Mouse (Mus musculus): ENCODE data around the gene Spin1. TPM values are rescaled to one million over a fixed set of nuclear protein-coding genes. Genes with fewer than 3 reads are reported as not detected.
"Not testable (repeated sequence)": the region's sequence is repeated elsewhere in the genome, so short reads cannot be mapped to it uniquely, and the experiment has no call there.

Spin1 gene
- total RNA-seq, 2 experiments from 2014 or later: 56.7 to 61.8 TPM

DNA sequence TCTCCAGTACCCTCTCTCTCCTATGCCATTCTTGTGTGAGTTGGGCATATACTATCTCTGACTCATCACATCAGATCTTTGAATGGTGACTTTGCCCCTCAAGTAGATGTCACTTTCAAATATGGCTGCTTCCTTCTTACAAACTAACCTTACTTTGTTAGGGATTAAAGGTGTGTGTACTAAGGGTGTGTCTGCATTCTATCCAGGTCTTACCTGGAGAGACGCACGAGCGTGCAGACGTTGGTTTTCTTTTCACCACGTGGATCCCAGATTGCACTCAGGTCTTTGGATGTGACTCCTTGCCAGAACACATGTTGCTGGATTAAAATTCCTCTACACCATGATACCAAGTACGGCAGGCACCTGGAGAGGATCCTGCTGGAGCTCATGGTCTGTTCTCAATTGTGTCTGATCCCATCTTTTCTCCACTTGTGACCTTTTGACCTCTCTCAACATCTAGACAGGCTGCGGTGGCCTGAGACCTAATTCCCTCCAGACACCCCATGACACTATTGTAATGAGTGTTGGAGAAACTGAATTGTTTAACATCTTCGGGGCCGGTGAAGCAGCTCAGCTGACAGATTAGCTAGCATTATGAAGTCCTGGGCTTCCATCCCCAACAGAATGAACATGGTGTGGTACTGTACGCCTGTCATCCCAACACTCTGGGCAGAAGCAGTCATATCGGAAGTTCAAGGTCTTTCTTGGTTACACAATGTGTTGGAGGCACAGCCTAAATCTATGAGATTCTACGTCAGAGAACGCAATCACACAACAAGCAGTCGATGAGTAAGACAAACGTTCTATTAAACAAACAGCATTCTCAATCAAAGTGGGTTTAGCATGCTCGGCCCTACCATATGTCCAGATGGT, 6.1 kb upstream of the Spin1 start:
- intact Hi-C loops (cut with DNase I): loop anchor here (5.0 kb wide), 1 partner anchor 132 kb away; no protein-coding TSS in a partner anchor
- DNase-seq: no peak

- no peak for DNase-seq
- intact Hi-C loops (cut with DNase I): loop anchor here (5.0 kb wide), 1 partner anchor 133 kb away; no protein-coding TSS in a partner anchor
Measured at GRCm38 (mm10) chr13:51095196-51095715, 5.4 kb upstream of the Spin1 start.

DNA sequence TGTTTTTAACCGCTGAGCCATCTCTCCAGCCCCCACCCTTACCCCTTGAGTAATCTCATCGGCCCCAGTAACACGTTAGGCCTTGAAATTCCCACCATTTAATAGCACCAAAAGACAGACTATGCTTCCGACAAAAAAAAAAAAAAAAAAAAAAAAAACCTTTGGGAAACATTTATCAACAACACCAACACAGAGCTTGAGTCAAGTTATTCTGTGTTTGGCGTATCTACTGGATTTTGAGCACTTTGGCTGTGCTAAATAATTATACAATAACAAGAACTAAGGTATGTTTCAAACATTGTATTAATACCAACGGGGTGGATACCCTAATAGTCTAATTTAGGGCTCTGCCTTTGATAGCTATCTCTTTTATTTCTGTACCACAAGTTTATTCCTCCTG, 4.0 kb upstream of the Spin1 start:
- DNase-seq: no peak
- intact Hi-C loops (cut with DNase I): loop anchor here (5.0 kb wide), 1 partner anchor 134 kb away; no protein-coding TSS in a partner anchor

GRCm38 (mm10) chr13:51099560-51100232, 984 bp upstream of the Spin1 start:
- peak; percentile 39 to 53 for DNase-seq
- intact Hi-C loops (cut with DNase I): loop anchor here (5.0 kb wide), 4 partner anchors 73 to 318 kb away; partner anchors contain the start of gene Nxnl2

- peak; percentile 63 to 71 for DNase-seq
- intact Hi-C loops (cut with DNase I): loop anchor here (5.0 kb wide), 3 partner anchors 71 to 316 kb away; partner anchors contain the start of gene Nxnl2
Measured at GRCm38 (mm10) chr13:51101016-51101776, 516 bp downstream of the Spin1 start.

GRCm38 (mm10) chr13:51101777-51102132, 1.1 kb downstream of the Spin1 start:
- intact Hi-C loops (cut with DNase I): loop anchor here (5.0 kb wide), 3 partner anchors 71 to 316 kb away; partner anchors contain the start of gene Nxnl2
- DNase-seq: no peak

- intact Hi-C loops (cut with DNase I): loop anchor here (5.0 kb wide), 3 partner anchors 69 to 314 kb away; partner anchors contain the start of gene Nxnl2
Measured at GRCm38 (mm10) chr13:51103111-51103725, 2.5 kb downstream of the Spin1 start.

GRCm38 (mm10) chr13:51103861-51104650, 3.4 kb downstream of the Spin1 start:
- DNase-seq: no peak

More at GRCm38 (mm10) chr13:51103111-51103725, 2.5 kb downstream of the Spin1 start:
- DNase-seq: peak; percentile 33 to 50

DNA sequence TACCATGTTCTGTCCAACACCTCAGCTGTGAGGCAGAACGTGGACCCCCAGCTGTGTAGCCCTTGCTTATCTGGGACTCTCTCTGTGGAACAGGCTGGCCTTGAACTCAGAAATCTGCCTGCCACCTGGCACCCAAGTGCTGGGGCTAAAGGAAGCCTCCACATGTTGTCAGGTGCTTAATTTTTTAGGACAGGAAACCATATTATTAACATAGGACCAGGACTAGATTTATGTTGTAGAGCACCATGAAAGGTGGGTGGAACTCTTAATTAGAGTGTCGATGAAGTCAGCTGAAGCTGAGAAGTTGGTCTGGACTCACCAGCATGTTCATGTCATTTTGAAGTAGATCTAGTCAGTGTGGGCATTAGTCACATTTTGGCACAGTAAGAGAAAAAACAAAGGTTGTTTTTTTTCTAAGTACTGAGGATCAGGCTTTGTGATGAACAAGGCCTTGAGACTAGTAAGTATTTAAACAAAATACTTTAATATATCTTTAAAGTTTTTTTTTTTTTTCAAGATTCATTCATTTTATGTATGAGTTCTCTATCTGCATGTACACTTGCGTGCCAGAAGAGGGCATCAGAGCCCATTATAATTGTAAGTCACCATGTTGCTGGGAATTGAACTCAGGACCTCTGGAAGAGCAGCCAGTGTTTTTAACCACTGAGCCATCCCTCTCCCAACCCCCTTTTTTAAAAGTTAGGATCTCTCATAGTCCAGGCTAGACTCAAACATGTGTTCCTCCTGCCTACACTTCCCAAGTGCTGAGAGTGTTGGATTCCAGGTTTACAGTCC, 5.4 kb downstream of the Spin1 start:
- intact Hi-C loops (cut with DNase I): no loop called here
- DNase-seq: no peak

More at GRCm38 (mm10) chr13:51103861-51104650, 3.4 kb downstream of the Spin1 start:
- intact Hi-C loops (cut with DNase I): loop anchor here (5.0 kb wide), 3 partner anchors 68 to 313 kb away; partner anchors contain the start of gene Nxnl2

GRCm38 (mm10) chr13:51106816-51107215, 6.1 kb downstream of the Spin1 start:
- DNase-seq: no peak
- intact Hi-C loops (cut with DNase I): no loop called here

GRCm38 (mm10) chr13:51109517-51109916, 8.8 kb downstream of the Spin1 start:
- DNase-seq: no peak
- intact Hi-C loops (cut with DNase I): no loop called here

DNA sequence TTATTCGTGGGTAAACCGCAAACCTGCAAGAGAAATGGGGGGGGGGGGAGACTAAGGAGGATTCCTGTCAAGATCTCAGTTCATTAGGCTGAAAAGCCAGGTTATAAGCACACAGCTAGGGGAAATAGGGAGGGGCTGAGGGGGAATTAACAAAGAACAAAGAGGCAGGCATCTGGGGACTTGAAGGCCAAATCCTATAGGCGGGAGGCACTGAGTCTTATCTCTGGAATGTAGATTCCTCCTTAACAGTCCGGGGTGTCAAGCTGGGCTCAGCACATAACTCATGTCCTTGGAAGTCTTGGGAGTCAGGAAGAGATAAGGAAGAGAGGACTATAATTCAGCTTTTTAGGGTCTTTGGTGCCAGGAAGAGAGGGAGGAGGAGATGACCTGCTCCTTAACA, 13.7 kb downstream of the Spin1 start:
- intact Hi-C loops (cut with DNase I): not testable (repeated sequence)
- peak in 1 of 2 experiments; percentile 26 for DNase-seq

GRCm38 (mm10) chr13:51115762-51116161, 15.1 kb downstream of the Spin1 start:
- DNase-seq: no peak
- intact Hi-C loops (cut with DNase I): no loop called here

- intact Hi-C loops (cut with DNase I): no loop called here
- DNase-seq: no peak
Measured at GRCm38 (mm10) chr13:51120734-51121133, 20.1 kb downstream of the Spin1 start.

DNA sequence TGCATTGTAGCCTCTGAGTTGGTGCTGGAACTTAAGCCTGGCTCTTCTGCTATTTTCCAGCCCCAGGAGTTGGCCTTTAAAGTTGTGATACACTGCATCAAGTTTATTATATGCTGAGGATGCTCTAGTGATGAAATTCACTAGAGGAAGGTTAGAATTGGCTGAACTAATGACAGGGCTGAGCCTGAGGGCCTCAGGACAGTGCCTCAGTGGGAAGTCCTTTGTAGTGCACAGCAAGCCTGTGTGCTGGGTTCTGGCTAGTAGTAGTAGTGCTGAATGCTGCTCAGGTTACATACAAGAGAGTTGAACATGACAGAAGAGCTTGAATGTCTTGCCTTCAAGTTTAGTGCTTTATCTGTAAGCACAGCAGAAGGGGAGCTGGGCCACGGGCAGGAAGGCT, 21.3 kb downstream of the Spin1 start:
- intact Hi-C loops (cut with DNase I): no loop called here
- DNase-seq: no peak

GRCm38 (mm10) chr13:51122771-51123170, 22.1 kb downstream of the Spin1 start:
- intact Hi-C loops (cut with DNase I): no loop called here

DNA sequence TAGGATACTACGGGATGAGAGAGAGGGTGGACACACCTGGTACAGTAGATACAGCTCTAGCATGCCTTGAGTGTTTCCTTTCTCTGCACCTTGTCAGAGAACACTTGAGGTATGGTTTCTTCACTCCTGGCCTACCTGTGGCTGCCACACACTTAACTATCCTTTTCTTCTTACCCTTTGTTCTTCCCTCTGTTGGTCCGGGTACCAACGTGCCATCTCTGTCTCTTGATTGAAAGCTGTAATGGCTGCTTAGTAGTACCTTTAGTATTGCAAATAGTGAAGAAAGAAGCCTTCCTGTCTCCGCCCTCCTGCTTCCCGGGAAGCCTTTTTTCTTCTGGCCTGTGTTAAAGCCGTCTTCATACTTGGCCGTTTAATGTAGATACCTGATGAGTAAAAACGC, 24.7 kb downstream of the Spin1 start:
- DNase-seq: no peak
- intact Hi-C loops (cut with DNase I): no loop called here

More at GRCm38 (mm10) chr13:51122771-51123170, 22.1 kb downstream of the Spin1 start:
- DNase-seq: no peak

DNA sequence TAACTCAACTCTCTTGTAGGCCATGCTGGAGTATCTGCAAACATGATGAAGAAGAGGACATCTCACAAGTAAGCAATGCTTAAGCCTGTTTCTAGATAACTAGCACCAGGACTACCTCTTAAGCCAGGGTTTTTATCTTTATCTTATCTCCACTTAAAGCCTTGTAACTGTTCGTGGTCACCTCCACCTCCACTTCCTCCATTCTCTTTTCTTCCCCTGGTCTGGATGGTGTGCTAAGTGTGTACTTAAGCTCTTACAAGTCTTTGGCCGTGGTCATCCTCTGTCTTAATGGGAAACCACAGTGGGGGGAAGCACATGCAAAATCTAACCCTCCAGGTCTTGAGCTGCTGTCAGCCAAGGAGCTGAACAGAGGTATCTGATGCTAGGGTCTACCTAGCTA, 27.2 kb downstream of the Spin1 start:
- no peak for DNase-seq
- intact Hi-C loops (cut with DNase I): no loop called here

All from heart, postnatal 10 days (tissue).